Mouse (Mus musculus) right cerebral cortex, postnatal 10 days (tissue): Measurements from ENCODE around the gene Gm364.

Source experiments
- DNase-seq, 2 experiments: peaks; one replicate each; pipeline ENCODE4 v3.0.0; 2021; ENCODE audit warnings: low spot score in 2 of 2

Gene Gm364

DNA sequence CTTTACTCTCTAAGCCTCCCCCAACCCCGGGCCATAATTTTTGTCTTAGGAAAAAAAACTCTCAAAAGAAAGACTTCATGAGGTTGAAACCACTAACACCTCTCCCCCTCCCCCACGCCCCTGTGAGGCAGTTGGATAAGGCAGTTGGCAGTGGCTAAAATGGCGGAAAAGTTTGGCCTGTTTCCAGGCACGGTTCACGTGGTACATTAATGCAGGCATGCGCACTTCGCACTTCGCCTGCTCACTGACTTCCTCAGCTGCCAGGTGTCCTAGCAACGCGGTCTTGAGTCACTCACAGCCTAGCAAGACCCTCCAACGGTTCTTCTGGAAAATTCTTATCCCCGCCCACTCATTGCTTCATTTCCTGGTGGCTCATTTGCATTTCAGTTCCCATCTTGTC lies at the start of gene Gm364:
Gene Gm364, plus strand, starts transcription at position 386 of the 400 bp plus-strand sequence.
- DNase-seq = peak in 1 of 2 experiments; percentile 28

DNA sequence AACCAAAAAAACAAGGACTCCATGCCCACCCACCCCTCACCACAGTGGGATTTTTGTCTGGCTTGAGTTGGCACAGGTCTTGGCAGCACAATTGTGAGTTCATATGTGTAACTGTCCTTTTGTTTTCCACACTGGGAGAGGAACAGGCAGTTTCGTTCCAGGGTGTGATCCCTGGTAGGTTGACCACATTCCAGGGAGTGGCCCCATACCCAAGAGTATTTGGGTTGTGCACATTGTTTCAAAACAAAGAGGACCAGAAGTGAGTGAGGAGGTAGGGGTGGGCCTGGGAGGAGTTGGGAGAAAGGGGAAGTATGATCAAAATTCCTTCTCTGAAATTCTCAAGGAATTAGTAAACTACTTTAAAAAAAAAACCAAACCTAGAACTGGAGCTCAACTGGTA lies 49.6 kb upstream of the Gm364 start:
- DNase-seq = no peak

DNA sequence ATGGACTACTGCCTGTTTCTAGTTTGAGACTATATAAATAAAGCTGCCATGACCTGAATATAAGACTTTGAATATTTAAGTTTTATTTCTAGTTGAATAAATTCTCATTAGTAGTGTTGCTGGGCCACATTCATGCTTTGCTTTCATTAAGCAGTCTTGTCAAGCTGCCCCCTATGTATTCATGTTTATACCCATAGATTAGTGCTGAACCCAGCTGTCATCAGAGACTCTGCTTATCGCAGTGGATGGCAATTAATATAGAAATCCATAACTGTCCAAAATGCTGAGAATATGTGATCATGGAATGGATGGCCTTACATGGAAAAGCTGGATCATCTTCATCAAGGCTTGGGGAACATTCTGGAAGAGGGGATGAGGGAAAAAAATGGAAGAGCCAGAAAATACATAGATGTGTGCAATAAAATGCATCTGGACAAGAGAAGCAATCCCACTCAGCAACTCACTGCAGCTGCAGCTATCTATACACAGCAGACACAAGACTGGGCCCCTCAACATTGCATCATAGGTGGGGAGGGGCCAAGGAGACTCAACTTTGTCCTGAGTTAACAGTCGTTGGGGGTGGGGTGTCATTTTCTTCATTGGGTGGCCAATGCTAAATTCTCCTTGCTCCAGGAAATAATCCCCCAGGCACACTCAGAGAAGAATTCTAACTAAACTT lies 43.9 kb upstream of the Gm364 start:
- no peak for DNase-seq

DNA sequence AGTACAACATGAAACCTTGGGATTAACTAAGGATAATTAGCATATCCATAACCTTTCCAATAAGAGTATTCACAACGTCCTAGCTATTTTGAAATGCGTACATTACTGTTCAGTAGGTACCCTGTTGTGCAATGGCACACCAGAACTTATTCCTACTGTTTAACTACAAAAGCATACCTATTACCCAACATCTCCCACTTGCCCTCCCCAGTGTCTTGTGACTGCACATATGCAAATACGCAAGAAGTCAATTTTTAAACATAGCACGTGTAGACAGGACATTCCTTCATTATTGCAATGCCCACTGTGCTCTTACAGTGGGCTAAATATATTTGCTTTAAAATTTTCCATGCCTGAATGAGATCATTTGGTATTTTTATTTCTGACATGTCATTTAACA lies 36.0 kb upstream of the Gm364 start:
- no peak for DNase-seq

DNA sequence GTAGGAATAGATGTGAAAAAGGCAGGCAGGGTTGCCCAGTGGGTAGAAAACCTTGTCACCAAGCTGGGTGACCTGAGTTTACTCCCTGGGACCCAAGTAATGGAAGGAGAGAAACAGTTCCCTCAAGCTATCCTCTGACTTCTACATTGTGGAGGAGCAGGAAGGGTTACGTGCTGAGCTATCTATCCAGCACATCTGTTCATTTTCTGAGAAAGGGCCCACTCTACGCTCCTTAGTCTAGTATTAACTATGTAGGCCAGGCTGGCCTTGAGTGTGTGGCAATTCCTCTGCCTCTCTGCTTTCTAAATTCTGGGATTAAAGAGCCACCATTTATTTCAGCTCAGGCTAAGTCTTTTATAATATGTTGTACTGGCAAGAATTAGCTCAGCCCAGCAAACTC lies 35.4 kb upstream of the Gm364 start:
- DNase-seq = no peak

DNA sequence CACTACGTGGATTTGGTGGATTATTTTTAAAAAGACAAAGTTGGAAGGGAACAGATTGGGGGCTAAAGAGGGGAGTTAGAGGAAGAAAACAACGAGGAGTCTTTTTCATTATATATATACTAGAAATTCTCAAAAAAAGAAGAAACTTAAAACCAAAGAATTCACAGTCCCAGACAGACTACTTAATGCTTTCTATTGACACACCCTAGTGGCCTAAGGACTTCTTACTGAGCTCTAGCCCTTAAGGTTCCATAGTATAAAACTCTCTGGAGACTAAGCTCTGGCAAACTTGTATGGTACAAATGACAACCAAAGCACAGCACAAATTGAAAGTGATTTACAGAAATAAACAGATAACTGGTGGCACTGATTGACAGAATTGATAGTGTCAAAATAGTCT lies 34.9 kb upstream of the Gm364 start:
- no peak for DNase-seq

DNA sequence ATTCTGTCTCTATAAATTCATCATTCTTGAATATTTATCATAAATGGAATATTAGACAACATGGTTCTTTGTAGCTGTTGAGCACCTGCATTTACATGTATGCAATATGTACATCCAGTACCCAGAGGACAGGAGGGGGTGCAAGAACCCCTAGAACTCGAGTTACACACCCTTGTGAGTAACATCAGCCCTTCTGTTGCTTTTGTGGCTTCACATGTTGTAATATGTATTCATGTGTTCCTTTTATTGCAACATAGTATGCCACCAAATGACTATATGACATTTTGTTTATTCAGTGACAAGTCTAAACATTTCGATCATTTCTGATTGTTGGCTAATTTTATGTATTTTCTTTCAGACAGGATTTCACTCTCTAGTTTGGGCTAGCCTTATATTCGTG lies 31.9 kb upstream of the Gm364 start:
- DNase-seq = no peak

DNA sequence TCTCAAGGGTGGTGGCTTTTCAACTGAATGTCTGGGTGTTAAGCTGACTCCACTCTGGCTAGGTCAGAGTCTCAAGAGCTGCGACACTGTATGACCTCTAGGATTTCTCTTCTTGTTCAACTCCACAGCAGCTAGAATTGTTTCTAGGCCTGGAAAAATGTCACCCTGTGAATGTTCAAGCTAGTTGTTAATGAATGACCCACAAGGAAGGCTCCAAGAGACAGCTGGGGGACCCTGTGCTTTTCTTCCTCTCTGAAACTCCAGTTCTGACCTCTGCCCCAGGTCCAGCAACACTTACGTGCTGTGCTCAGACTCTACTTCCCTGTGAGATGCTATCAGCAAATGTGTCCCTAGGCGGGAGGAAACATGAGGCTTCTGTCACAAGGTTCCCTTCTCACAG lies 30.4 kb upstream of the Gm364 start:
- DNase-seq = no peak

DNA sequence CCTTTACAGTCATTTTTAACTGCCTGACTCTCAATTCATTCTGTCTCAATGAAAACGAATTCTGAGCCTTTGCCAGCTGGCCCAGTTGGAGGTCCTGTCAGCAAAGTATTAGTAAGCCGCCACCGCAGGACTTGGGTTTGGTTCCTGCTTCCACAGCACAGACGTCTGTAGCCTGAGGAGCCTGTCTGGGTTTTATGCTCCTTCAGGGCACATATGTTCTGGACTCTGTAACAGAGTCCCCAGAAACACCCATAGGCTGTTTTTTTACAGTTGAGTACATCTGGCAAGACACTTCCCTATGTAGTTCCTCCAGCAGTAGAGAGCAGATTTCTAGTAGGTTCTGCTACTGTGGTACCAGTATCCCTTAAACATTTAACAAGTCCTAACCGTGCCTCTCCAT lies 28.0 kb upstream of the Gm364 start:
- peak in 1 of 2 experiments; percentile 31 for DNase-seq

DNA sequence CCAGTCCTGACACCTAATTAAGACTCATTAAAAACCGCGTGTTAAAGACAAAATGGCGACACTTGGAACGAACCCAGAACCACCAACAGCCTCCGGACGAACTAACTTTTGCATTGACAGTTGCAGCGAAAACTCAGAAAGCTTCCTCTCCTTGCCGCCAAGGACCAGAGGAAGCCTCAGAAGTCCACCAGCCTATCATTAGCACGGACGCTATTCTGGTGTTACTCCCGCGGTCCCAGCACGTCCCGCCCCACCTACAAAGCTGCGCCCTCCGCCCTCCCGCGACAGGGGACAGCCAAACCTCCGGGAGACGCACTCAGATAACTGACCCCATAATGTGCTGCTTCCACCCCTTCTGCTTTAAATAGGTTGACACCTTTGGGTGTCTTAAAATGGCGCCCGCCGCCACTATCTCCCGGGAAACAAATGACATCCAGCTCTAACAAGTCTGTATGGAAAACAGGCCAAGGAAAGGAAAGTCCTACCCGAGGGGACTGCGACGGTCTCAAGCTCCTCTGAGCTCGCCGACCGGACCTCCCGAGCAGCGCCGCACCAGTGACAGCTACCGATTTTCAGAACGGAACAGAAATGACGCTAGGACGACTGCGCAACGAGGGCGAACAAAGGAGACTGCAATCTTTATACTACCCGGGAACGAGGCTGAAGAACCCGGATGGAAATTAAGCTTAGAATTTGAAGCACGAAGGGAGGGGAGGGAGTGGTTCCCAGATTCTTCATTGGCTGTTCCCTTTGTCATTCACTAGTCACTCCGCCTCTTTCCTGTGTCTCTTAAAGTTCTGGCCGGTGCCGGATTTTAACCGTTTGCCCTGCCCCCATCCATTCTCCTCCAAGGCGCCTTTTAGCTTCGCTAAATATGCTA lies 16.3 kb upstream of the Gm364 start, which contains the start of gene Rbmx:
Gene Rbmx, minus strand, starts transcription at position 670 of the 880 bp plus-strand sequence.
- peak; percentile 91 to 93 for DNase-seq

DNA sequence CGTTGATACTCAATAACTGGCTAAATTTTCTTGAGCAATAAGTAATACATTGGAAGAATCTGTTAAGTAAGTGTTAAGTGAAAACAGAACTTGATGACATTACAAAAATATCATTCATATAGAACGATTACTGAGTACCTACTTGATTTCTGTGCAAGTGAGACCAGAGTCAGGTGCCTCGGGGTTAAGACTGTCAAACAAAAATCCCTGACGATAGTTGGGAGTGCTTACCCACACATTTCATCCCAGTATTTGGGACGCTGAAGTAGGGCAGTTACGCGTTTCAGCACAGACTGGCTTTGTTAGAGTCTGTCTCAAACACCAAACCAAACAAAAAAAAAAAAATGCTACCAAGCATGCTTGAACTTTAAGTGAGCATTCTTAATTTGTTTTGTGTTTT lies 15.5 kb upstream of the Gm364 start:
- no peak for DNase-seq

DNA sequence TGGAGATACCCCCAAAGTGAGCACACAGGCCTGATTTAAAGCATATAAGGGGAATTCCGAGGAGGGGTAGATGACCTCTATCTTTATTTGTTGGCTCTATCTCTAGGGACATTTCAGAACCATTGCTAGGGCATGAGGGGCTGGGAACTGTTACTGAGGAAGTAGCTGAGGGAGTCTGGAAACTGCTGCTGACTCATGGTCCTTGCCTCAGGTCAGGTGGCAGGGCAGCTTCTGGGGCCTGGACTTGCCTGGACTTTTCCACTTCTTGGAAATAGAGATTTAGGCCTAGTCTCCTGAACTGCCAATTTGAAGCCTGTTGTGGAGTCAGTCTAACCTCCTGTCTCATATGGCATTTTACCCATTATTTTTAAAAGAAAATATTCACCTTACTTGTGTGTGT lies 7.6 kb upstream of the Gm364 start:
- DNase-seq = no peak

DNA sequence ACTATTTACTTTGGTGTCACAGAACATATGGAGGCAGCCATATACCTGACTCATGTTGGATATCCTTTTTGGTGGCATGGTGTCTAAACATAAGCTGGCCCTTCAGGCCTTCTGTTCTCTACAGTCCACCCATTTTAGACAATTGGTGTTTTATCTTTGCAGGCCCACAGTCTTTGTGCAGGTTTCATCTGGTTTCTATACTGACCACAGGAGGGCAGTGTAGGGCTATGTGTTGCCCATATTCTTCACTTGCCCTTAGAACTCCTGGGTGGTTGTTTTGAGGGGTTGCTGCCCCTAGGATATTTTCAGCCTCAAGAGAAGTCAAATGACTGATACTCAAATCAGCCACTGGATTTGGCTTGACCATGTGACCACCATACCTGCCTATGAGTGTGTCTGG lies 5.3 kb upstream of the Gm364 start:
- no peak for DNase-seq

DNA sequence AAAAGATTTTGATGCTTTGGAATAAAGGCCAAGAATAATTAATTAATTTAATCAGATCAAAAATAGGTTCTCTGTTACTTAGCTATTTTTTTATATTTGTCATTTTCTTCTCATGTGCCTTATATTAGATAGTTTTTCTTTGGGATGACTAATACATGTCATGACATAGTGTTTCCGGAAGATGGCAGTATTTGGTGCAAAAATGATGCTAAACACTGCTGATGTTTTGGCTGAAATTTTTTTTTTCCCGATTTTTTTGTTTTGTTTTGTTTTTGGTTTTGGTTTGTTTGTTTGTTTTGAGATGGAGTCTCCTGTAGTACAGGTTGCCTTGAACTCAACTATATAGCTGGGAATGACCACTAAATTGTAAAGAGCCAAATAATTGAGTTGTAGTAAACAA lies 22.7 kb downstream of the Gm364 start:
- DNase-seq = no peak

DNA sequence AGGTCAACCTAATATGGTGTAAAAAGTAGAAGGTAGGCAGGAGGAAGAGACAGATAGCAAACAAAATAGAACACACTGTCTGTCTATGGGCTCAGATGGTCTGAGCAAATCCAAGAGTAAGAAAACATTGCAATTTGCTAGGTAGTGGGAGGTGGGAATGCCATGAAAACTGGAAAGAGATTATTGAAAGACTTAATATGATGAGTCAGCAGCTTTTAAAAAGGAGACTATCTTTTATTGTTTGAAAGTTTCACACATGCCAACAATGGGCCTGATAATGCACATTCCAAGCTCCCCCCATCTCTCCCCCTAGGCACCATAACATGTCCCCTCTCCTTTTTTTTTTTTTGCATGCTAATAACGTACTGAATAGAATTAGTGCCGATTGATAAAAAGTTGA lies 24.9 kb downstream of the Gm364 start:
- no peak for DNase-seq

DNA sequence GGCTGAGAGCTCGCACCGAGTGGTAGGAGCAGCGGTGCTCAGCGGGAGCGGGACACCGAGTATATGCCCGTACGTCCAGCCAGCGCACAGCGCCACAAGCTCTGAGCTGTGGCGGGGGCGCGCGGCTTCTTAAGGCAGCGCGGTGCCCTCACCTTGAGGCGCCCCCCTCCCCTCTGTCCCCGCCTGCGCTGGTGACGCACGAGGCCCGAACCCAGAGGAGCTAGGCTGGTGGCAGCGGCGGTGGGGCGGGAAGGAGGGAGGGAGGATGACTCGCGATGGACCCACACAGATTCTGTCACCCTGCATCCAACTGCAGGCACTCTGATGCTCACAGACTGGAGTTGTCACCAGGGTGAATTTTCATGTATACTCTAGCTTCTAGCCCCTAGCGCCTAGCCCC lies 94.7 kb downstream of the Gm364 start, which contains the start of gene Gpr101:
Gene Gpr101, minus strand, starts transcription at position 124 of the 400 bp plus-strand sequence.
- peak; percentile 18 to 23 for DNase-seq

DNA sequence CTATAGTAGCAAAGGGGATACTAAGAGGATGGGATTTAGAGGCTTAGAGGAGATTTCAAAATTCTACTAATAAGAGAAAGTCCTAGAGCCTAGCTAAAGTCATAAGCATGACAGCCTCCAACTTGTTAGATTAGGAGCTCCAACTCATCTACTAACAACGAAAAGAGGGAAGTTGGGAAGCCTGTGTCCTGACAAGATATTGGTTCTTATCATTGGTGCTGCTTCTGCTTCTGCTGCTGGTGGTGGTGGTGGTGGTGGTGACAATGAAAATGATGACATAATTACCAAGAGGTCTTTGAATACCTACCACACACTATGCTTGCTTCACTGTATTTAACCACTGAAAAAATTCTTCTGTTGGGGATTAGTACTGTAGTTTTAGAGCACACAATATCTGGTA lies 97.3 kb downstream of the Gm364 start:
- no peak for DNase-seq

DNA sequence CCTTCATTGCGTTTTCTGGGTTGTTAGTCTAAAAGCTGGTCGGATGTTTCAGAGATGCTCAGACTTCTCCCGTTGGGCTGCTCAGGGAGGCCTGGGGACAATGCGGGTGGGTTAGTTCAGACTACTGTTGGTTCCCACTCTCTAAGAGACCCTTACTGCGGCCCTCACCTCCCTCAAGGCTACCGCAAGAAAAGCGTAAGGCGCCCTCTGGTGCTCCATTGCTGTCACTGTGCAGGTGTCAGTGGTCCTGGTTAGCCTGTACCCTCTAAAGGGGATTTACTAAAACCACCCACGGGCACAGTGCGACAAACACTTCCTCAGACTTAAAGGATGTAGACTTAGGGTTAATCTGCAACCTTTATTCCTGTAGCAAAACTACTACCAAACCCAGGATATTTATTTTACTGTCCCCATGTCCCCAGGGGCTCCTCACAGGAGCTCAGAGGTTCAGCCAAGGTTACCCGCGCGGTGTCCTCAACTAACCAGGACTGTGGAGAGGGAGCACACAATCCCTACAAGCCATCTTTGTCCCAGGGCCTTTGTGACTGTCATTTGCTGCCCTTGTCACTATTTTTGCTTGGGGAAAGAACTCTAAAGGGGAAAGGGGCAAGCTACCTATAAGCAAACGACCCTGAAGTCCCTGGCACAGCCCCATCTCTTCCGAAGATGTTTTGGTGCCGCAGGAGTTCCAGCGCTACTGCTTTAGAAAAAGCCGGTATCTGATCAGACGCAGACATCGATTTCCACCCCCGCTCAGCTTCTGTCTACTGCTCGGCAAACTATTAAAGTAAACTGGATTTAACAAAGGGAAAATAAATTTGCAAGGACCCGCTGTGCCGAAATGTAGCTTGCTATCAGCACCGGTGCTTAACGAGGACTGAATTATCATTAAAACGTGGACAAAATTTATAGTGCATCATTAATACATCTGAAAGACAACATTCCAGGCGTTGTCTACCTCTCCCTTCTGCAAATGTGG lies 112.5 kb downstream of the Gm364 start:
- peak in 1 of 2 experiments; percentile 24 for DNase-seq
